Mouse (Mus musculus) spleen, adult 2 months (tissue): ENCODE results near the gene Rasa3. TPM values are rescaled to one million over a fixed set of nuclear protein-coding genes. Genes with fewer than 3 reads are reported as not detected.
A peak's percentile ranks its signal among the peaks of the same experiment; 100 is the strongest.

Experiments used
- DNase-seq, 2 experiments: peaks; one replicate each; pipeline versions ENCODE4 v3.0.0 to v3.0.0-alpha.2; 2012 to 2021; ENCODE audit warnings: low spot score in 2 of 2, low read depth in 1 of 2
- H3K27ac ChIP-seq: fragments of 200-500 bp; 2 replicates; pipeline ENCODE4 v1.5.1; 2012; ENCODE audit warnings: low read length, inconsistent platforms; ENCODE audit not compliant: insufficient read depth
- H3K27me3 ChIP-seq: fragments of 200-500 bp; 2 replicates; pipeline ENCODE4 v1.6.1; 2012; ENCODE audit warnings: mild to moderate bottlenecking, moderate library complexity, low read length, inconsistent platforms; ENCODE audit not compliant: control insufficient read depth, insufficient read depth
- H3K36me3 ChIP-seq: fragments of 200-500 bp; 2 replicates; pipeline ENCODE4 v1.6.1; 2012; ENCODE audit warnings: mild to moderate bottlenecking, low read length, inconsistent platforms; ENCODE audit not compliant: control insufficient read depth, insufficient read depth
- H3K4me1 ChIP-seq: fragments of 200-500 bp; 2 replicates; pipeline ENCODE4 v1.6.1; 2011; ENCODE audit warnings: inconsistent platforms; ENCODE audit not compliant: control insufficient read depth, insufficient read depth, insufficient read length
- H3K4me3 ChIP-seq: fragments of 200-500 bp; 2 replicates; pipeline ENCODE4 v1.5.1; 2011; ENCODE audit warnings: mild to moderate bottlenecking, inconsistent platforms; ENCODE audit not compliant: insufficient read depth, insufficient read length; ENCODE audit errors: extremely low read depth
- CTCF ChIP-seq: fragments of 200-500 bp; IDR thresholded peaks from 2 replicates; pipeline ENCODE4 v1.5.1; 2011; ENCODE audit warnings: mild to moderate bottlenecking, inconsistent platforms; ENCODE audit not compliant: insufficient read depth, insufficient read length, insufficient replicate concordance; ENCODE audit errors: extremely low read depth
- POLR2A ChIP-seq: fragments of 200-500 bp; IDR thresholded peaks from 2 replicates; pipeline ENCODE4 v1.6.1; 2011; ENCODE audit warnings: low read depth, low read length, inconsistent platforms
- WGBS: fragments of 180-500 bp; shearing (Covaris S2); methylation state at CpG from one replicate; pipeline ENCODE4 v1.1.7; 2018; 5-methylcytosine and 5-hydroxymethylcytosine counted together
- polyA plus RNA-seq: library from polyadenylated mRNA; depleted of rRNA; stranded (reverse); fragments of >200 nt; gene quantifications from 2 replicates; pipeline ENCODE4 v1.2.3, GENCODE M21; 2012

Rasa3 gene
- polyA plus RNA-seq, 1 experiment = 98.7 TPM

DNA sequence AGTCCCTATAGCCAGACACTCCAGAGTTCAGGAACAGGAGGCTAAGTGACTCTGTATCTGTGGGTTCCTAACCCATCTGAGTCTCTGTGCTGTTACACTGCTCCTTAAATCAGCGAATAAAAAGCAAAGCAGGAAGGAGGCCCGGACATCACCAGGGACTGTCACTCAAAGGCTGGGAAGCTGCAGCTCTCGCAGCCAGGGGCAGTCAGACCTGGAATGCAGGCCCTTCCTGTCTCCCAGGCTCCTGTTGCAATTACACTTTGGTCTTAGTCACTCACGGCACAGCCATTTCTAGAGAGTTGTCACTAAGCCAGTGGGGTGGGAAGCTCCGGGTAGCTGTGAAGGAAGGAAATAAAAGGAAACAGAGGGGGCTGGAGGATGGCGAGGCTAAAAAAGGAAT, 33.2 kb downstream of the Rasa3 start:
- WGBS = 34% methylated on average over 6 of the region's 6 CpGs
- TF ChIP-seq POLR2A = no peak
- no peak for TF ChIP-seq CTCF

DNA sequence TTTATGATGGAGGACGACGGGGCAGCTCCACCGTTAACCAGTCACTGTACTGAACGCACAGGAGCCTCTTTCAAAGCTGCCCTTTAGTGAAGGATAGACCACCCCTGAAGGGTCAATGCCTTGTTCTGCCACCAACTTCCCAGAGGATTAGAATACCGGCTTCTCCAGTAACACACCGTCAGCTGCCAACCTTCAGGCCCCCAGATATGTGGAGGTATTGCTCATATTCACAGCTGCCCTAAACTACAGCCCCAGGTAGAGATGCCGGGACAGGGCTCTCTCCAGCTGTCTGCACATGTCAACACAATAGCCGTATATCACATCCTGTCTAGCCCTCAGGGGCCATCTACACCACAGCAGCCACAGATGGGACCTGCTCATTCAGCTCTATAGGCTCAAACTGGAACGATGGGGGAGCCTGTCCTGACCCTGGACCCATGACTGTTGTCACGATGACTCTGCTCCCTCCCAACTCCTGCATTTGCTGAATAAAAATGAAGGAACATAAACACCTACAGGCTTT, 34.7 kb downstream of the Rasa3 start:
- no peak for TF ChIP-seq POLR2A
- TF ChIP-seq CTCF = no peak
- no peak overlapping the region for H3K27ac ChIP-seq
- no peaks in the 10 kb centered on the region for H3K27me3 ChIP-seq
- peaks cover 11% of the 10 kb centered on the region for H3K4me1 ChIP-seq
- H3K4me3 ChIP-seq = no peak overlapping the region
- WGBS = 68% methylated on average over 10 of the region's 10 CpGs
- DNase-seq = no peak
- no peaks in the 10 kb centered on the region; the same call in 1 of the 2 replicates for H3K36me3 ChIP-seq

More for the DNA sequence above, 33.2 kb downstream of the Rasa3 start:
- no peak for DNase-seq
- Histone ChIP-seq H3K4me3 (no peak overlapping the region), H3K4me1 (peaks cover 15% of the 10 kb centered on the region), H3K27ac (peak overlapping the region; percentile 30), H3K36me3 (no peaks in the 10 kb centered on the region; the same call in 1 of the 2 replicates), H3K27me3 (no peaks in the 10 kb centered on the region)

DNA sequence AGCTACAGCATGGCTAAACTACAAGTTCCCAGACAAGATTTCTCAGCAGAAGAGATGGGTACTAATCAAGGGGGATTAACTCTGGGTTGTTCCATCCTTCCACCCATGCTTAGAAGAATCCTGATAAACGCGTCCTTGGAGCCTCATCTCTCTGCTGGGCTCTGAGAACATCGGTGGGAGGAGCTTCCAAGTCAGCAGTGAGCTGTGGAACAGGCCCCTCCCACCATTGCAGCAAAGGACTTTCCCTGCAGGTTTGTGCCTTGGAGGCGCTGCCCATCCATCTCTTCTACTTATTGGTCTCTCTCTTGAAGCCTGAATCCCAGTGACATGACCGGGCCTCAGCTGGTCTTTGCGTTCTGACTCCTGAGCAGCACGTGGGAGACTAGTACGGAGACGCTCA, 36.2 kb downstream of the Rasa3 start:
- DNase-seq = no peak
- no peaks in the 10 kb centered on the region; the same call in 1 of the 2 replicates for H3K36me3 ChIP-seq
- H3K4me1 ChIP-seq = peaks cover 11% of the 10 kb centered on the region; the same call in 1 of the 2 replicates
- 91% methylated on average over 9 of the region's 9 CpGs for WGBS
- no peaks in the 10 kb centered on the region for H3K27me3 ChIP-seq
- TF ChIP-seq POLR2A = no peak
- TF ChIP-seq CTCF = no peak
- no peak overlapping the region for H3K27ac ChIP-seq
- no peak overlapping the region for H3K4me3 ChIP-seq

DNA sequence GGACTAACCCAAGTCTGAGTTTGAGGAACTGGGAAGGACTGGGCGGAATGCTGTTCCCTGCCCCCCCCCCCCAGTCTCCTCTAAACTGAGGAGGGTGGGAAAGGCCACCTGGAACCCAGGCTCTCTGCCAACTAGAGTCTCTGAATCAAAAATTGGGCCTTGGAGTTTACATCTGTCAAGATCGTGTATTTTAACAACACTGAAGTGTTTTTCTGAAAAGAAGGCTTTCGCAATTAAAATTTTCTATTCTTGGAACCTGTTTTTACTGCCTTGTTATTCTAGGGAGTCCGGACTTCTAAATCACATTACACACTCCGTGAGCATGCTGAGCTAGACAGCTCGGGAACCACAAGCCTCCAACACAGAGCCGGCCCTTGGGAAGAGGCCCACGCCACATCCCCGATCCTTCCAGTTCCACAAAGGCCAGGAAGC, 36.9 kb downstream of the Rasa3 start:
- DNase-seq = no peak
- no peaks in the 10 kb centered on the region; the same call in 1 of the 2 replicates for H3K36me3 ChIP-seq
- no peak for TF ChIP-seq POLR2A
- no peak for TF ChIP-seq CTCF
- H3K27ac ChIP-seq = no peak overlapping the region
- H3K4me3 ChIP-seq = no peak overlapping the region
- no peaks in the 10 kb centered on the region for H3K27me3 ChIP-seq
- WGBS = 88% methylated on average over 9 of the region's 9 CpGs
- H3K4me1 ChIP-seq = peaks cover 11% of the 10 kb centered on the region; the same call in 1 of the 2 replicates

DNA sequence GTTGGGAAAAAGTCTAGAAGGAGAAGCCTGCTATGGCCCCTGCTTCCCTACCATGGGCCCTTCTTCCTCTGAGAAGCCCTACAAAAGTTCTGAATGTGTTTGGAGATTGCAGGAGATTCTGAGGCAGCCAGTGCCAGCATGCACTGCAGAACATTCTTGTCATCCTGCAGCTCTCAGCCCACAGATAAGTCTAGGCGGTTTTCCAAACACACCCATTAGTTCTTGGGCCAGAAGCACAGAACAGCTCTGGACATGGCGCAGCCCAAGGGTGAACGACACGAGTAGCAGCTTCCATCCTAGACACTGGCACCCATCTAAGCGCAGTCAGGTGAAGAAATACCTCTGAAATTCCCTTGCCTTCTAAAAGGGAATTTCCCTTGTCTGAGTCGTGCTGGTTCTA, 44.3 kb downstream of the Rasa3 start:
- peaks cover 5% of the 10 kb centered on the region for H3K4me1 ChIP-seq
- 91% methylated on average over 6 of the region's 6 CpGs for whole genome bisulfite sequencing
- no peaks in the 10 kb centered on the region for H3K27me3 ChIP-seq
- H3K27ac ChIP-seq = no peak overlapping the region
- no peak for TF ChIP-seq POLR2A
- TF ChIP-seq CTCF = no peak
- H3K4me3 ChIP-seq = no peak overlapping the region
- peaks cover 18% of the 10 kb centered on the region for H3K36me3 ChIP-seq
- no peak for DNase-seq

DNA sequence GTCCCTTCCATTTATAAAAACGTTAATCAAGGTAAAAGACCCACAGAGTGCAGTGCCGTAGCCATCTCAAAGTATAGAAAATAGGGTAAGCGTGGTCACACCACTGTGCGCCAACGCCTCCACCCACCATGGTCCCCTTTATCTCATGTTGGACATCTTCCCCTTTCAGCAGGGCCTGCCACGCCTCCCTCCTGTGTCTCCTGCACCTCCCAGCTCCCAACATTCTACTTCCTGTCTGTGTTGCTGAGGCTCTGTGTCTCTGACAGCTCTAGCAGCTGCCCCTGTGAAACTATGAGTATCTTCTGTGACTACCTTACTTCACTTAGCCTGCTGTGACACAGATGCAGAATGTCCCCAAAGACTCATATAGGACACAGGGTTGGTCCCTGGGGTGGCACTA, 45.1 kb downstream of the Rasa3 start:
- Histone ChIP-seq H3K36me3 (peaks cover 19% of the 10 kb centered on the region), H3K4me3 (no peak overlapping the region), H3K27me3 (no peaks in the 10 kb centered on the region), H3K4me1 (peaks cover 11% of the 10 kb centered on the region), H3K27ac (no peak overlapping the region)
- no peak for TF ChIP-seq CTCF
- TF ChIP-seq POLR2A = no peak
- DNase-seq = no peak
- WGBS = 72% methylated on average over 6 of the region's 6 CpGs

DNA sequence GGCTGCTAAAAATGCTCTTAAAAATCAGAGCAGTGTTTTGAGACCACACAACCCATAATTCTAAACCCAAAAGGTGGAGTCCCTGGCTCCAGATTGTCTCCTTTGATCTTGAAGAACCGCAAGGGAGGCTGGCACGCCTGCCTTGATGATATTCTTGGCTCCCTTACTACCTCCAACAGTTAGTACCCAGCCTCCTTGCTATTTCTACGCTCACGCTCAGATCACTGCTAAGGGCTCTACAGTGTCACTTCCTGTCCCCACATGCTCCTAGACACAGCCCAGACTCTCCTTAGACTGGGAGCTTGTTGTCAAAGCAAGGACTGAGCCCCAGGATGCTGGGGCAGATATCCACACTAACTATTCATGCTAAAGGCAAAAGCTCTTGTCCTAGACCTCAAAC, 46.6 kb downstream of the Rasa3 start:
- Histone ChIP-seq H3K36me3 (peaks cover 27% of the 10 kb centered on the region), H3K27ac (no peak overlapping the region; the same call in 1 of the 2 replicates), H3K4me1 (peaks cover 12% of the 10 kb centered on the region), H3K4me3 (no peak overlapping the region), H3K27me3 (no peaks in the 10 kb centered on the region)
- no peak for DNase-seq
- TF ChIP-seq POLR2A = no peak
- TF ChIP-seq CTCF = no peak
- 66% methylated on average over 4 of the region's 4 CpGs for WGBS
